Mouse (Mus musculus): ENCODE data around the gene Abhd4. TPM values are rescaled to one million over a fixed set of nuclear protein-coding genes. Genes with fewer than 3 reads are reported as not detected.

Gene Abhd4
- polyA plus RNA-seq, 1 experiment from 2014 or later, result 42.1 TPM

- 75% methylated on average over 3 of the region's 3 CpGs for WGBS
- ATAC-seq (ENCODE audit: insufficient read depth) (no peak), DNase-seq (no peak)
- Histone ChIP-seq H3K36me3 (ENCODE audit: insufficient read depth) (peaks cover 15% of the 10 kb centered on the region; the same call in 1 of the 2 replicates), H3K9me3 (ENCODE audit: low read depth, low read length) (no peaks in the 10 kb centered on the region), H3K4me3 (ENCODE audit: low read depth, low read length) (no peak overlapping the region), H3K4me2 (no peak overlapping the region), H3K4me1 (ENCODE audit: insufficient read depth) (no peaks in the 10 kb centered on the region), H3K9ac (no peak overlapping the region), H3K27ac (ENCODE audit: low read depth) (no peak overlapping the region), H3K27me3 (ENCODE audit: insufficient read depth, low read length) (no peaks in the 10 kb centered on the region)
- TF ChIP-seq CTCF (IDR thresholded peaks at IDR 0.05; ENCODE audit: low read depth), result no peak
These were observed 18.1 kb downstream of the Abhd4 start for GRCm38 (mm10) chr14:54271976-54272606.

- no peak for TF ChIP-seq CTCF (IDR thresholded peaks at IDR 0.05; ENCODE audit: low read depth)
- Histone ChIP-seq H3K27me3 (ENCODE audit: insufficient read depth, low read length) (no peaks in the 10 kb centered on the region), H3K4me2 (no peak overlapping the region), H3K9me3 (ENCODE audit: low read depth, low read length) (no peaks in the 10 kb centered on the region), H3K27ac (ENCODE audit: low read depth) (no peak overlapping the region), H3K4me1 (ENCODE audit: insufficient read depth) (no peaks in the 10 kb centered on the region), H3K36me3 (ENCODE audit: insufficient read depth) (peaks cover 13% of the 10 kb centered on the region; the same call in 1 of the 2 replicates), H3K4me3 (ENCODE audit: low read depth, low read length) (no peak overlapping the region), H3K9ac (no peak overlapping the region)
- WGBS, result 84% methylated on average over 3 of the region's 3 CpGs
- DNase-seq (no peak), ATAC-seq (ENCODE audit: insufficient read depth) (no peak)
These were observed 18.7 kb downstream of the Abhd4 start for GRCm38 (mm10) chr14:54272696-54273095.

GRCm38 (mm10) chr14:54276446-54276845, 22.5 kb downstream of the Abhd4 start:
- Histone ChIP-seq H3K4me1 (ENCODE audit: insufficient read depth) (no peaks in the 10 kb centered on the region), H3K4me3 (ENCODE audit: low read depth, low read length) (no peak overlapping the region), H3K27me3 (ENCODE audit: insufficient read depth, low read length) (no peaks in the 10 kb centered on the region), H3K9me3 (ENCODE audit: low read depth, low read length) (no peaks in the 10 kb centered on the region), H3K27ac (ENCODE audit: low read depth) (no peak overlapping the region), H3K9ac (no peak overlapping the region), H3K4me2 (no peak overlapping the region), H3K36me3 (ENCODE audit: insufficient read depth) (no peaks in the 10 kb centered on the region)
- WGBS, result 73% methylated on average over 2 of the region's 2 CpGs
- ATAC-seq (ENCODE audit: insufficient read depth) (no peak), DNase-seq (no peak)
- no peak for TF ChIP-seq CTCF (IDR thresholded peaks at IDR 0.05; ENCODE audit: low read depth)

GRCm38 (mm10) chr14:54284839-54285238, 30.9 kb downstream of the Abhd4 start, which contains the start of gene Olfr49:
Olfr49 (minus strand) TSS chr14:54284939.
- Histone ChIP-seq H3K4me2 (no peak within 1 kb of the TSS), H3K4me3 (ENCODE audit: low read depth, low read length) (no peak within 1 kb of the TSS), H3K27ac (ENCODE audit: low read depth) (no peak within 1 kb of the TSS), H3K36me3 (ENCODE audit: insufficient read depth) (no peaks in the 10 kb centered on the region), H3K9me3 (ENCODE audit: low read depth, low read length) (no peaks in the 10 kb centered on the region), H3K4me1 (ENCODE audit: insufficient read depth) (no peaks in the 10 kb centered on the region), H3K9ac (no peak within 1 kb of the TSS), H3K27me3 (ENCODE audit: insufficient read depth, low read length) (no peaks in the 10 kb centered on the region)
- ATAC-seq (ENCODE audit: insufficient read depth), result no peak
- DNase-seq, result no peak
- 66% methylated on average over 1 of the region's 1 CpGs for WGBS
- no peak for TF ChIP-seq CTCF (IDR thresholded peaks at IDR 0.05; ENCODE audit: low read depth)

GRCm38 (mm10) chr14:54300136-54300535, 46.1 kb downstream of the Abhd4 start:
- Histone ChIP-seq H3K36me3 (ENCODE audit: insufficient read depth) (no peaks in the 10 kb centered on the region), H3K9me3 (ENCODE audit: low read depth, low read length) (no peaks in the 10 kb centered on the region), H3K4me1 (ENCODE audit: insufficient read depth) (no peaks in the 10 kb centered on the region), H3K27ac (ENCODE audit: low read depth) (no peak overlapping the region), H3K4me2 (no peak overlapping the region), H3K27me3 (ENCODE audit: insufficient read depth, low read length) (no peaks in the 10 kb centered on the region), H3K4me3 (ENCODE audit: low read depth, low read length) (no peak overlapping the region), H3K9ac (no peak overlapping the region)
- peak; percentile 2 for DNase-seq
- no peak for TF ChIP-seq CTCF (IDR thresholded peaks at IDR 0.05; ENCODE audit: low read depth)
- ATAC-seq (ENCODE audit: insufficient read depth), result no peak
- 75% methylated on average over 5 of the region's 5 CpGs for WGBS

GRCm38 (mm10) chr14:54300676-54301075, 46.7 kb downstream of the Abhd4 start:
- H3K36me3 ChIP-seq (ENCODE audit: insufficient read depth), result no peaks in the 10 kb centered on the region
- H3K4me1 ChIP-seq (ENCODE audit: insufficient read depth), result no peaks in the 10 kb centered on the region
- no peak for TF ChIP-seq CTCF (IDR thresholded peaks at IDR 0.05; ENCODE audit: low read depth)
- no peak overlapping the region for H3K4me2 ChIP-seq
- H3K9me3 ChIP-seq (ENCODE audit: low read depth, low read length), result no peaks in the 10 kb centered on the region
- no peak overlapping the region for H3K9ac ChIP-seq
- 81% methylated on average over 3 of the region's 3 CpGs for WGBS
- no peak overlapping the region for H3K4me3 ChIP-seq (ENCODE audit: low read depth, low read length)
- DNase-seq, result no peak
- no peaks in the 10 kb centered on the region for H3K27me3 ChIP-seq (ENCODE audit: insufficient read depth, low read length)
- no peak for ATAC-seq (ENCODE audit: insufficient read depth)
- no peak overlapping the region for H3K27ac ChIP-seq (ENCODE audit: low read depth)

GRCm38 (mm10) chr14:54311763-54312162, 57.8 kb downstream of the Abhd4 start:
- Histone ChIP-seq H3K9ac (no peak overlapping the region; the same call in 1 of the 2 replicates), H3K27me3 (ENCODE audit: insufficient read depth, low read length) (no peaks in the 10 kb centered on the region), H3K4me3 (ENCODE audit: low read depth, low read length) (no peak overlapping the region), H3K36me3 (ENCODE audit: insufficient read depth) (no peaks in the 10 kb centered on the region), H3K4me1 (ENCODE audit: insufficient read depth) (no peaks in the 10 kb centered on the region), H3K9me3 (ENCODE audit: low read depth, low read length) (no peaks in the 10 kb centered on the region), H3K27ac (ENCODE audit: low read depth) (no peak overlapping the region), H3K4me2 (no peak overlapping the region)
- ATAC-seq (ENCODE audit: insufficient read depth) (no peak), DNase-seq (no peak)
- TF ChIP-seq CTCF (IDR thresholded peaks at IDR 0.05; ENCODE audit: low read depth), result no peak
- 36% methylated on average over 3 of the region's 3 CpGs for WGBS

Other genes with a start within 250 kb of the Abhd4 start
- 382 and 393 TPM in 2 replicates for gene Dad1, start 84 bp upstream of the Abhd4 start, polyA plus RNA-seq (2014; fragmentation: Nextera tagmentation; extraction: Ambion mirVana)
- gene Olfr49, start 30.8 kb downstream of the Abhd4 start, polyA plus RNA-seq (2014; fragmentation: Nextera tagmentation; extraction: Ambion mirVana), result not detected in 2 replicates
- gene Oxa1l, start 106.6 kb downstream of the Abhd4 start, polyA plus RNA-seq (2014; fragmentation: Nextera tagmentation; extraction: Ambion mirVana), result 51.2 and 53.5 TPM in 2 replicates
- 7.4 and 7.6 TPM in 2 replicates for gene Slc7a7, start 163.6 kb downstream of the Abhd4 start, polyA plus RNA-seq (2014; fragmentation: Nextera tagmentation; extraction: Ambion mirVana)
- gene Mrpl52, start 172.7 kb downstream of the Abhd4 start, polyA plus RNA-seq (2014; fragmentation: Nextera tagmentation; extraction: Ambion mirVana), result 274 and 280 TPM in 2 replicates
- 182 and 187 TPM in 2 replicates for gene Mmp14, start 177.4 kb downstream of the Abhd4 start, polyA plus RNA-seq (2014; fragmentation: Nextera tagmentation; extraction: Ambion mirVana)
- 46.1 and 46.2 TPM in 2 replicates for gene Lrp10, start 209.9 kb downstream of the Abhd4 start, polyA plus RNA-seq (2014; fragmentation: Nextera tagmentation; extraction: Ambion mirVana)
- 8.1 and 8.3 TPM in 2 replicates for gene Rem2, start 221.9 kb downstream of the Abhd4 start, polyA plus RNA-seq (2014; fragmentation: Nextera tagmentation; extraction: Ambion mirVana)

Data from lung, embryonic 14.5 days (tissue).